Mouse (Mus musculus) megakaryocyte-erythroid progenitor cell, adult 5-6 weeks (primary cell): ENCODE measurements around the gene Ifngr2. TPM values are rescaled to one million over a fixed set of nuclear protein-coding genes. Genes with fewer than 3 reads are reported as not detected.

ENCODE experiments used
- ATAC-seq: replicated peaks from 2 replicates; pipeline ENCODE4 v1.8.0; 2016; ENCODE audit warnings: mild to moderate bottlenecking, inconsistent platforms; ENCODE audit not compliant: severe bottlenecking, poor library complexity, low FRiP score, low TSS enrichment
- total RNA-seq, 2 experiments: library from RNA; stranded (forward) in 1 of 2; stranded (reverse) in 1 of 2; fragments of 200-1000, 215-1000 nt in 1 of 2; fragments of >200 nt in 1 of 2; fragmentation: Nextera tagmentation in 1 of 2; gene quantifications; 2 replicates each; pipeline ENCODE4 v1.2.3; 2014 to 2017

The Ifngr2 gene
- total RNA-seq, 2 experiments from 2014 or later: 5.4 to 8.7 TPM

DNA sequence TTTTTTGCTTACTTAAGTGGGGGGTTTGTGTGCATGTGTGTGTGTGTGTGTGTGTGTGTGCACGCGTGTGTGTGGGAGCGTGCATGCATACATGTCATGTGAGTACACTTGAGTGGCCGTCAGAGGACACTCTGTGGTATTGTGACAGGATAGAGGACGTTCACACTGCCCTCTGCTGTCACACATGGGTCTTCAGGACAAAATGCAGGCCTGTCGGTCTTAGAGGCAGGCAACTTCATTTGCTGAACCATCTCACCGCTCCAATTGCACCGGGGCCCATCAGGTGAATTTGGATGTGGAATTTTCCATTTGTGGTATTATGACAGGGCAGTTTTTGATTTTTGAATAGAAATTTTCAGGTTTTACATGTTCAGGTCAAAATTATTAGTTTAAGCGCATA, 14.2 kb downstream of the Ifngr2 start:
- 0 out of 2 replicates have a peak, but pooled peaks have one; percentile 42 for ATAC-seq

DNA sequence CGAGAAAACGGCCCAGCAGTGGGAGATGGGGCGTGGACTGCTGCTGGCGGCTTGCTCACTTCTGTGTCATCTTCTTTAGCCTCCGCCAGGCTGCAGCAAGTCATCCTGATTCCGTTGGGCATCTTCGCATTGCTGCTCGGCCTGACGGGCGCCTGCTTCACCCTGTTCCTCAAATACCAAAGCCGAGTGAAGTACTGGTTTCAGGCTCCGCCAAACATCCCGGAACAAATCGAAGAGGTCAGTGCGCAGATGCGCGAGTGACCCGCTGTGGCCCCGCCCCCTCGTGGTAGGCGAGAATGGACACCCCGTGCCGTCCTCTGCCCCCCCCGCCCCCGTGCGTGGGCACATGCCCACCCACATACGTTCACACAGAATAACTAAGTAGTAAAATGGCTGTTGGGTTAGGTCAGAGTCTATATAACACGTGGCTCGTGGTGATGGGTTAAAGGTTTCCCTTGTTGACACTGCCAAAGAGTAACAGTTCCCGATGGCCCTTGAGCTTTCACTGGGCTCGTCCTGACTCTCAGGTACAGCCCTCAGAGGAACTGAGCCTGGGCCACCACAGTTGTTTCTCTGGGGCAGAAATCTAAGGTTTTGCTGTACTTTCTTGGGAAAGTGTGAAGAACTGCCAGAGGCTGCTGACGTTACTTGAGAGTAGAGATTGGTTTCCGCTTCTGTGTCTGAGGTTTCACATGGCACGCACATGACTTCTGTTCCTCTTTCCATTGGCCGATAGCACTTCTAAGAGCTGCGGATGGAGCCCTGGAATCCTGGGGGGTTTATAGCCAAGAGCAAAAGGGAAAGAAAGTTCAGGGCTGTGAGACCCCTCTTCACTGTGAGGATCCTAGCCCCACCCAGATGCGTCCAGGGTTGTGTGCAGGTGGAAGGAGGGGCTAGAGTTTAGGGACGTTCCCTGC, 14.9 kb downstream of the Ifngr2 start:
- ATAC-seq: no peak

DNA sequence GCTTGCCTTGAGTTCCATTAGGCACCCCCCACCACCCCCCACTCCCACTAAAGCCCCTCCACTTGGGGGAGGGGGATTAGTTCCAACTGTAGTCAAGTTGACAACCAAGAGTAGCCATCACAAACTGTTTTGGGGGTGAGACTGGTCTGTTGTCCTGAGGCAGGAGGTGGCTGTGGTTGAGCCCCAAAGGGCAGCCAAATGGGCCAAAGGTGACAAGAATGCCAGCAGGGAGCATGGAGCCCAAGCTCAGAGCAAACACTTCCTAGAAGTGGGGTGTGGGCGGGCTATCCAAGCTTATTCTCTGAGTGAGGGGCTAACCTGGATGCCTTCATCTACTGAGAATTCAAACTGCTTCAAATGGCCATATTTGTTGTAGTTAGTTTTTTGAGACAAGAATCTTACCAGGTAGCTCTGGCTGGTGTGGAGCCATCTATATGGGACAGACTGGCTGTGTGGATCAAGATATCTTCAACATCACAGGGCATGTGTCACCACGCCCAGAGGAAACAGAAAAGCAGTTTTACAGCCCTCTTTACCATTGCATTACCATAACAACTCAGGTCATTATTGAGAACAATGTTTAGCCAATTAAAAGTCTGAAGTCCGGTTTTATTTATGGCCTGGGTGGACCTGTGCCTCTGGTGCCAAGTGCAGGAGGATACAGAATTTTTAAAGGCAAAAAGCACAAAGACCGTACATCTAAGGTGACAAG, 17.9 kb downstream of the Ifngr2 start:
- ATAC-seq: peak; percentile 82

DNA sequence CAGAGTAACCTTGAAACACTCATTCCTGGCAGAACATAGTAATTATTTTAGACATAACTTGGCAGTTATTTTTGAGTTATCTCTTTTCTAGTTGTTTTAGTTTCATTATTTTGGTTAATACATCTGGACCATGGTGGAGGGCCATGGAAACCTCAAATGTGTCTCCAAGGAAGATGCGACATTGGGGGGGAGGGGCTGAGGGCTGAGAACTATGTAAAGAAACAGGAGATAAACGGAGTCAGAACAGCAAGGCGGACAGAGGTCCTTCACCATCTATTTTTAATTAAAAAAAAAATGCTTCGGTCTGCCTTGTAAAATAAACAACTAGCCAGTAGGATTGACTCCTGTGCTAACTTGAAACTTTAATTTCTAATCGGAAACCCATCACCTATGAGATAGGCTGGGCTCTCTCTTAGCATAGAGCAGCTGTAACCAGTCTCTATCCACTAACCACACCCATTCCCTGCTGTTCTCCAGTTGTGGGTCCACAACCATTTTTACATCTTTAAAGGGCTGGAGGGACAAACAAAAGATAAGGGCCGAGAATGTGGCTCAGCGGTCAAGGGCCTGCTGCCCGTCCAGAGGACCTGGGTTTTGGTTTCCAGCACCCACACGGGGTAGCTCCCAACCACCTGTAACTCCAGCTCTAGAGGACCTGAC, 18.6 kb downstream of the Ifngr2 start:
- no peak for ATAC-seq

DNA sequence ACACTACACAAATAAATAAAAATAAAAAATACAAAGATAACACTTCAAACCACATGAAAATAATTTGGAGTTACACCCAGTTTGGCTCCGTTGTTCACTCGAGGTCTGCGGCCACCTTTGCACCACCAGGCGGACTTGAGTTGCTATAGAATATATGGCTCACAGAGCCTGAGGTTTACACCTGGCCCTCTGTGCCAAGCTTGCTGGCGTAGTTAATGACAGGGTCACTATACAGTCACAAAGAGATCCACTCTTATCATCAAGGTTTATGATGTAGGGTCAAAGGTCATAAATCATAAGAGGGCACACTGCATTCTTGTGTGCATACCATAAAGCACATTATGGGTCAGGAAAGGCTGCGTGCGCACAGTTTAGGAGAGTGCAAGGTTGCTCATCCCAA, 19.1 kb downstream of the Ifngr2 start:
- ATAC-seq: no peak

DNA sequence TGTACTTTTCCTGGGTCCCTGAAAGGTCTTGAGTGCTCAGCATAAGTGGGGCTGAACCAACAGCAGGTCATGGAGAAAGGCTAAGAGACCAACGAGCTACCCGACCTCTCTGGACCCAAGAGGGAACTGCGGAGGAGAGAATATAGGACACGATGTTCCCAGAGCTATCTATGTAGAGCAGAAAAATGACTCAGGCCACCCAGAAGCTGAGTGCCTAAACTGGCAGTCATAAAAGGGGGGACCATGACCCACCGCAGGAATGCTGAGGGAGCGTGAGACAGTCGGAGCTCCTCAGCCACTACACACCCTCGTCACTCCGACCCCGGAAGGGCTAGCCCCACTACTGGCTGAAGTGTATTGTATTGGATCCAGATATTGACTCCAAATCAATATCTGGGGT, 22.1 kb downstream of the Ifngr2 start:
- ATAC-seq: no peak

DNA sequence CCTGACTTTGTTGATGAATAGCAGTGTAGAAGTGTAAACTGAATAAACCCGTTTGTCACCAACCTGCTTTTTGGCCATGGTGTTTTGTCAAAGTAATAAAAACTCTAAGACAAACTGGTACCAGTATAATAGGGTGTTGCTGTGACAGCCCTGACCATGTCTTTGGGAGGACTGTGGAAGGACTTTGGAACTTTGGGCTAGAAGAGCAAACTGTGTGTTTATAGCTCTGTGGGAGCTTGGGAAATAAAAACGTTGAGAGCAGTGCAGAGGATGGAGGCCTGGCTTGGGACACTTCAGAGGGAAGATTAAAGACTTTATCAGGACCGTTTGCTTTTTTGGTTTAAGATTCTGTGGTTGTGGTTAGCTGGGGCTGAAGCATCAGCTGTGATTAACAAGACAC, 24.2 kb downstream of the Ifngr2 start:
- no peak for ATAC-seq

DNA sequence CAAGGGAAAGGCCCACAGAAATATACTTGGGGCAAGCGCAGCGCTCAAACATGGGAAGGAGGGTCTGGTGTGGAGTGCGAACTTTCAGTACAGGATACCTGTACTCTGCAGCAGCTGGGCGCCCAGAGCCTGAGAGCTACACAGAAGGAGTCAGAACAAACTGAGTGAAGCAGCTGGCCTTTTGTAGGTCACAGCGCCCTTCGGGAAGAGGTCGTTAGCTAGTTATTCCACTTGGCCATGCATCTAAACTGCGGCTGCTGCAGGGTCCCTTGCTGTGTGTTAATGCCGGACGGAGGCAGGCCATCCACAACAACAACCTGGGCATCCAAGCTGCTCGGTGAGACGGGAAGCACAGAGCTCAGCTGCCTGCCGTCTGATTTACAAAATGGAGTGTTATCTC, 28.3 kb downstream of the Ifngr2 start:
- ATAC-seq: no peak

DNA sequence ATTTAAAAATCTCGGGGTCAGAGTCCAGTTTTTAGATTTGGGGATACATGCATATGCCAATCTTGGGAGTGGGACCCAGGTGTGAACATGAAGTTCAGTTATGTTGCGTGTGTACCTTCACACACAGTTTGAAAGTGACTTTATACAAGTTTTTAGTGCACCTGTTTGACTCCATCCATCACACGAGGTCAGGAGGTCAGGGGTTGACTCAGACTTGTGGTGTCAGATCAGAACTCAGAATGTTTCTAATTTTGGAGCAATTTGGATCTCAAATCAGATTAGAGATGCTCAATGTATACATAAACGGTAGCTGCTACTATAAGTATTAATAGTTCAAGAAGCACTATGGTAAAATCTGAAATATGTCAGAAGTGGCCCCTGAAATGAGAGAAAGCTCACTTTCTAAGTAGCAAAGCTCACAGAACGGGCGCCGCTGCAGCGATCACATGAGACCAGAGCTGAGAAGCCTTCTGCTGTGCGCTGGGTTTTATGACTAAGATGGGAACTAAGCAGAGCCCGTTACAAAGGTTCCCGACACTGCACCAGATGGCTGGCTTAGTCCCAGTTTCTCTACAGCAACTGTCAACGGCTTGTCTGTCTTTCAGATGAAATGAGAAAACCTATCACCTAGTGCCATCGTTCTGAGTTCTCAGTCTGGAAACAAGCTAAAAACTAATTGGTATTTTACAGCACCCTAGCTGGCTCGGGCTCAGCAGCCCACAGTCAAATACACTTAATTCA, 32.3 kb downstream of the Ifngr2 start:
- ATAC-seq: no peak

DNA sequence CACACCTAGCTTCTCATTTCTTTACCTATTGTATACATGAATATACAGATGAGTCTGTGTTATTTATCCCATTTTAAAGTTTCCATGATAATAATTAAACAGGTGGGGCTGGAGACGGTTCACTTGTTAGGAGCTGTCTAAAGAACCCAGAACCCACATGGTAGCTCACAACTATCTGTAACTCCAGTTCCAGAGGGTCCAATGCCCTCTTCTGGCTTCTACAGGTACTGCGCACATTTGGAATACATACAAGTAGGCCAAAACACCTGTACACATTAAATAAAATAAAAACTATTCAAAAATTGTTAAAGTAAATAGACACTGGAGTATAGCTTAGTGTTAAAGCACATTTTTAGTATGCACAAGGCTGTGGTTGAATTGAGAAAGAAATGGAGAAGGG, 35.4 kb downstream of the Ifngr2 start:
- peak; percentile 75 for ATAC-seq

DNA sequence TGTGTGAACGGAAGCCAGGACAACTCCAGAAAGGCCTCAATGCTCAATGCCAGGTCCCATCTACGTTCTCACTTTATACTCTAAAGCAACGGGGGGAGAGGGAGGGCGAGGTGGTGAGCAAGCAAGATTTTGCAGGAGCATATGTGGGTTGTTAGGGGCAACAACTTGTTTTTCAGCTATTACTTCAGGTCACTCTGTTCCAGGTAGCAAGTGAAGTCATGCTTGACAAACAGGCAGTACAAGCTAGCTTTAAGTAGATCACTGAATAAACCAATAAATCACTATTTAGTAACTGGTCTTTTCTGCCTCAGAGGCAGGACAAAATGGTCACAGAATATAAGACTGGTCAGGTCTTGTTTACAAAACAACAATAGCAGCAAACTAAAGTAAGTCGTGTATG, 38.7 kb downstream of the Ifngr2 start:
- ATAC-seq: no peak

DNA sequence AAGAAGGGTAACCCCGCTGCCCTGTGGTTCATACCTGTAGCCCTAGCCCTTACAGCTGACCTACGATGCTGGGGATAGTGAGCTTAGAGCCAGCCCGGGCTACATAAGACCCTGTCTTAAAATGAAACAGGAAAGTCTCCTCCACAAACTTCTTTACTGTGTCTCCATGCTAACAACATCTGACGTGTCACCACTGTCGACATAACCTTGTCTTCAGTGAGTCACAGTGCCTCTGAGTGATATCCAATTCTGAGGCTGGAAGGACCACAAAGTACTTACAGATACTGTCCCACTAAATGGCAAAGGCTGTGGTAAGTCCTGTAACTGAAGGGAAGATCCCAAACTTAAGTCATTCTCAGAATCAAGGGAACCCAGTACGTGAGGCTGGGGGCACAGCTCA, 39.4 kb downstream of the Ifngr2 start:
- ATAC-seq: no peak

DNA sequence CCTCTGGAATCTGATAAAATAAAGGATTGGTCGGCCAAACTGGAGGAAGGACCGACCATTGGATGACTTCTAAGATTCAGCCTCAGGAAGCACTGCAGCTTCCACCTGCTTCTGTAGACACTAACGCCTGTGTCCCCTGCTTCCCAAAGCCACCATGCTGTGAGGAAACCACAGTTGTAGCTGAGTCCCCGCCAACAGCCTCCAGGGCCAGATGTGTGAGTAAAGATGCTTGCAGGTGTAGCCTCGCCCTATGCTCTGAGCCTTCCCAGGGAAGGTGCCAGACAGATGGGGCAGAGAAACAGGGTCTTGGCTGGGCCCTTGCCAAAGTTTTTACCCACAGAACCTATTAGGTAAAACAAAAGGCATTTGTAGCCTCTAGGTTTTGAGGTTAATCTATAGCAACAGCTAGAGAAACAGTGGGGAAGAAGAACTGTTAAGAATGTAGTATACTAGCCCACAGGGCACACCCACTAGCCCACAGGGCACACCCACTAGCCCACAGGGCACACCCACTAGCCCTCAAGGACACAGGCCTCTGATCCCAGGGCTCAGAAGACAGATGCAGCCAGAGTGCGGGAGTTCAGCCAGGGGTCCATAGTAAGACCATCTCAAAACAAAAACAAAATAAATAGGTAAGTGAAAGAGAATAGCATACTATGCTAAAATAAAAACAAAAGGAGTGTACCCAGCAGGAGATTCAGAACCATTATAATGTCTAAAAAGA, 41.0 kb downstream of the Ifngr2 start:
- ATAC-seq: peak; percentile 38

DNA sequence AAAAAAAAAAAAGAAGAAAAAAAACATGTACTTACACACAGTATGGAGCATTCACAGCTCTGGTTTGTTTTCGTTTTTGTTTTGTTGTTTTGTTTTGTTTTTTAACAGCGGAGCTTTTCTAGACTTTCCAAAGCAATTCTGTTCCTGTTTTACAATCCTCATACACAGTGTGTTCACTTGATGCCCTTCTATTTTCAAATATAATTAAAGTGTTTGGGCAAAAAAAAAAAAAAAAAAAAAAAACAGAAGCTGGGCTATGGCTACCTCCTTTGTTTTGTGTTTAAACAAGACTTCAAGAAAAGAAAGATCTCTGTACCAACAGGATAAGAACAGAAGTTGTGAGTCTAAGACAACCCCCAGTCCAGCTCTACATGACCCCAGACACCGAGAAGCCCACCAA, 41.8 kb downstream of the Ifngr2 start:
- no peak for ATAC-seq

DNA sequence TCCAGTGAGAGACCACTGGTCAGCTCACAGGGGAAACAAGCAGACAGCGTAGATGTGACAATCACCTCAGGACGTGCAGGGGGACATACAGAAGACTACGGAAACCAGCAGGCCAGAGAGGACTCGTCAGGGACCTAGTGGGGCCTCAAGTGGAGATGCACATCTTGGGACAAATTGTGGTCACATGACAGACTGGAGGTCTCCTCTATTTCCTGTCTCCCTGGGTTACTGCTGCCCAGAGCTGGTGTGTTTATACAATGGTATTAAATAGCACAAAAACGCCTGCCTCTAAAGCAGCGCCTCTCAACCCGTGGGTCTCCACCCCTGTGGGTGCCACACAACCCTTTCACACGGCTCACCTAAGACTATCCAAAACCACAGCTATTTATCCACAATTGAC, 45.3 kb downstream of the Ifngr2 start:
- ATAC-seq: no peak

DNA sequence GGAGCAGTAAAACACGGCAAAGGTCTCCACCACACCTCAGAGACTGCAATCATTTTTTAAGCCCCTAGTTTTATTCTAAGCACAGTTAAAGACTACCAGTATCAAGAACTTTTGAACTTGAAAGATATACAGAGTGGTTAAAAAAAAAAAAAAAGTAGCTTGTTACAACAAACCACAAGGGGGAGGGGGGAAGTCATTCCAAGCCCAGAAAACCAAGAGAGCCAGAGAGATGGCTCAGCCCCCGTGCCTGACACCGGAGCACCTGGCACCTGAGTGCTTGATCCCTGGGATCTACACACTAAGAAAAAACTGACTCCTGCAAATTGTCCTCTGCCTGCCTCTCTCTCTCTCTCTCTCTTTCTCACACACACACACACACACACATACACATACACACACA, 46.4 kb downstream of the Ifngr2 start:
- no peak for ATAC-seq

DNA sequence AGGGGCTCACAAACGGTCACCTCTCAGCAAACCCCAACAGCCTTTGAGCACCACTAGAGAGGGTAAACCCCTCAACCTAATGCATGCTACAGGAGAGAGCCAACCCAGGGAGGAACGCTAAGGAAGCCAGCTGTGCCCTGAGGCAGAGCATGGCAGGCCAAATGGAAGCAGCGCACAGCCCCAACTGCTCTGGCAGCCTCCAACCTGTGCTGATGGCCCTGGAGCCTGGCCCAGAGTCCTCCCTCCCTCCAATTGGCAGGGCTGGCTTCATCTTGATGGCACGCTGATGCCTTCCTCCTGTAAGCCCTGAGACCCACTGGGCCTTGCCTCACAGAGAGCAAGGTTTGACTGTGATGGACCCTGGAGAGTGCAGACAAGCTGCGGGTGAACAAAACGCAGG, 48.2 kb downstream of the Ifngr2 start:
- no peak for ATAC-seq

DNA sequence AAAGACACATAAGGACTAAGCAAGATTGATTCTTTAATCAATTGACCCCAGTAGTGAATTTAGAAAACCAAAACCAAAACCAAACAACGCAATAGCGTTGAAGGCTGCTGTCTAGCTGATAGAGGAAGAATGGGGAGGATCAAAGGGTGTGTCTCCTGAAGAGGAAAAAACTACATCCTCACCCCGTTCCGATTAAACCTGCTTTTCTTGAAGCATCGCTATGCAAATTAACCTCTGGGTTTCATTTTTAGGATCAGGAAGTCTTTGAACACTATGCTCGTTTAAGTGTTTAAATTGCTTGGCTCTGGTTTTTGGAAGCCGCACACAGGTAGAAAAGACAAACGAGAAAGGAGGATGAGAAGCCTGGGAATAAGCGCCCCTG, 49.5 kb downstream of the Ifngr2 start:
- peak; percentile 60 for ATAC-seq
